Mouse (Mus musculus): Measurements from ENCODE around the gene Fam192a. TPM values are rescaled to one million over a fixed set of nuclear protein-coding genes. Genes with fewer than 3 reads are reported as not detected.

Fam192a gene
- polyA plus RNA-seq, 1 experiment from 2014 or later, result 122 TPM

DNA sequence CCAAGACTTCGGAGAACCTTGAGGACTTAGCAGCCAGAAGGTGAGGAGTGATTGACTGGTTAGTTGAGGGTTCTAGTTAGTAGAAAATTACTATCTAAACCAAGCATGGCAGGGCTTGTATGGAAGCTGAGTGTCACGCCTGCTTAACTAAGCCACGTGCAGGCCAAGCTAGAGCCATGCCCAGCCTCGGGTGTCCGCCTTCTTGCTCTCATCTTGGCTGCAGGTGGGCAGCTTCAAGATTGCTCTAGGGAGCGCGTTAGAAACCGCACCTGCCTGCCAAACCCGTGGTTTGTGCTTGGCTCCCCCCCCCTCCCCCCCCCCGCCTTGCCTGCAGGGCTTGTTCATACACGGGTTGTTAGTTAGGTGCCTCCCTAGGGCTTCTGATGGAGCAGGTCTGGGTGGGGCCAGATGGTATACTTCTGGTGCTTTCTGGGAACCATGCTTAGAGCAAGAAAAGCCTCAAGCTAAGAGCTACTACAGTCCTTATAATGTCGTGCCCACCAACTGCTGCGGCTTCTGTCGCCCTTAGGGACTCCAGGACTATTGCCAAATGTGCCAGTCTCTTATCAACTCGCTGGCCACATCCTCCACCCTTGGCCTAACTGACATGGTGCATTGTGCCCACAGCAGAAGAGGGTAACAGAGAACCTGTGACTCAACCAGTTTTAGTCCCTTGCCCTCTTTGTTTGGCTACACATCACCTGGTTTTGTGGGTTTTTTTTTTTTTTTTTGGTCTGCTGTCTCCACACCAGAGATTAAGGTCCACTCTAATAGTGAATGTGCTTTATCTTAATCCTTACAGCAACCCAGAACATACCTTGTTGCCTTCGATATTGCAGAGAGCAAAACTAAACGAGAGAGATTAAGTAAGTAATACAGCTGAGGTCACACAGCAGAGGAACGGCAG is 60.7 kb downstream of the Fam192a start:
- 0 out of 2 replicates have a peak, but pooled peaks cover 4% of the 10 kb centered on the region for H3K4me1 ChIP-seq
- 0 out of 2 replicates have a peak, but pooled peaks cover 4% of the 10 kb centered on the region for H3K27me3 ChIP-seq
- H3K36me3 ChIP-seq (replicated peaks), result no peaks in the 10 kb centered on the region
- no peak for ATAC-seq (ENCODE audit: low FRiP score)
- H3K9ac ChIP-seq, result no peak overlapping the region
- H3K27ac ChIP-seq, result no peak overlapping the region
- WGBS, result 81% methylated on average over 18 of the region's 18 CpGs
- H3K4me3 ChIP-seq (replicated peaks), result no peak overlapping the region
- H3K9me3 ChIP-seq, result no peaks in the 10 kb centered on the region
- no peak overlapping the region for H3K4me2 ChIP-seq

DNA sequence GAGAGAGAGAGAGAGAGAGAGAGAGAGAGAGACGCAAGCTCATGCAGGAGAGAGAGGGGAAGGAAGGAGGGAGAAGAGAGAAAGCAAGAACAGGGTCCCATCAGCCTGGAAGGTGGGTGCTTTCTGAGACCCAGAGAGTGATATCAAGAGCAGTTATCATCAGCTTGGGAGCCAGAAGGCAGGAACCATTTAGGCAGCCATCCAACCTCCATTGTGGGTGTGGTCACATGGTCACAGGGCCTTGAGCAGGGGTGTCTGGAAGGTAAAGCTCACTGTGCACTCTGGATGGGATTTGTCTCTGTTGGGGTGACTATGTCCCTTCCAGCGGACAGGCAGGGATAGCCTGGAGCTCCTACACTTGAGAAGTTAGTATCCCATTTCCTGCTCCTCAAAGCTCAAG is 61.8 kb downstream of the Fam192a start:
- Histone ChIP-seq H3K9ac (no peak overlapping the region), H3K4me2 (no peak overlapping the region), H3K27ac (no peak overlapping the region), H3K9me3 (no peaks in the 10 kb centered on the region), H3K4me3 (replicated peaks) (no peak overlapping the region), H3K27me3 (peaks cover 4% of the 10 kb centered on the region), H3K4me1 (peaks cover 12% of the 10 kb centered on the region), H3K36me3 (replicated peaks) (no peaks in the 10 kb centered on the region)
- WGBS, result 85% methylated on average over 1 of the region's 2 CpGs
- no peak for ATAC-seq (ENCODE audit: low FRiP score)

- Histone ChIP-seq H3K4me2 (no peak overlapping the region), H3K4me3 (replicated peaks) (no peak overlapping the region), H3K27ac (no peak overlapping the region), H3K9me3 (no peaks in the 10 kb centered on the region), H3K9ac (no peak overlapping the region), H3K36me3 (replicated peaks) (no peaks in the 10 kb centered on the region), H3K27me3 (peaks cover 24% of the 10 kb centered on the region), H3K4me1 (peaks cover 37% of the 10 kb centered on the region)
- ATAC-seq (ENCODE audit: low FRiP score), result no peak
- 91% methylated on average over 2 of the region's 2 CpGs for WGBS
Measured at GRCm38 (mm10) chr8:94537456-94537855, 64.3 kb downstream of the Fam192a start.

GRCm38 (mm10) chr8:94535631-94536030 is 66.2 kb downstream of the Fam192a start:
- Histone ChIP-seq H3K4me2 (no peak overlapping the region), H3K4me1 (peaks cover 44% of the 10 kb centered on the region), H3K27me3 (peaks cover 32% of the 10 kb centered on the region), H3K36me3 (replicated peaks) (no peaks in the 10 kb centered on the region), H3K4me3 (replicated peaks) (no peak overlapping the region), H3K9me3 (no peaks in the 10 kb centered on the region), H3K27ac (0 out of 2 replicates have a peak overlapping the region, but pooled peaks have one; percentile 13), H3K9ac (no peak overlapping the region)
- no peak for ATAC-seq (ENCODE audit: low FRiP score)
- WGBS, result 76% methylated on average over 7 of the region's 7 CpGs

- H3K9ac ChIP-seq, result no peak overlapping the region
- H3K27me3 ChIP-seq, result peaks cover 34% of the 10 kb centered on the region
- no peaks in the 10 kb centered on the region for H3K9me3 ChIP-seq
- no peak for ATAC-seq (ENCODE audit: low FRiP score)
- no peaks in the 10 kb centered on the region for H3K36me3 ChIP-seq (replicated peaks)
- H3K4me3 ChIP-seq (replicated peaks), result no peak overlapping the region
- peak overlapping the region; percentile 4; the same call in 1 of the 2 replicates for H3K4me2 ChIP-seq
- peaks cover 40% of the 10 kb centered on the region for H3K4me1 ChIP-seq
- 56% methylated on average over 4 of the region's 4 CpGs for WGBS
- no peak overlapping the region for H3K27ac ChIP-seq
Measured at GRCm38 (mm10) chr8:94534612-94535011, 67.2 kb downstream of the Fam192a start.

GRCm38 (mm10) chr8:94532873-94533671 is 68.7 kb downstream of the Fam192a start, which contains the start of gene Cpne2:
Gene Cpne2 (plus strand): TSS chr8:94532990.
- Histone ChIP-seq H3K9me3 (no peaks in the 10 kb centered on the region), H3K27ac (peak within 1 kb of the TSS; percentile 61), H3K4me3 (replicated peaks) (peak within 1 kb of the TSS; percentile 71), H3K9ac (peak within 1 kb of the TSS; percentile 80), H3K4me2 (peak within 1 kb of the TSS; percentile 94), H3K36me3 (replicated peaks) (no peaks in the 10 kb centered on the region), H3K4me1 (peaks cover 40% of the 10 kb centered on the region), H3K27me3 (peaks cover 34% of the 10 kb centered on the region)
- under 1% methylated on average over 78 of the region's 81 CpGs for WGBS
- ATAC-seq (ENCODE audit: low FRiP score), result peak; percentile 83

- H3K4me1 ChIP-seq, result peaks cover 40% of the 10 kb centered on the region
- H3K9me3 ChIP-seq, result no peaks in the 10 kb centered on the region
- under 1% methylated on average over 34 of the region's 34 CpGs for WGBS
- peak; percentile 58; the same call in 1 of the 2 replicates for ATAC-seq (ENCODE audit: low FRiP score)
- peak overlapping the region; percentile 71 for H3K4me3 ChIP-seq (replicated peaks)
- no peaks in the 10 kb centered on the region for H3K36me3 ChIP-seq (replicated peaks)
- 0 out of 2 replicates have a peak overlapping the region, but pooled peaks have one; percentile 50 for H3K27ac ChIP-seq
- peaks cover 34% of the 10 kb centered on the region for H3K27me3 ChIP-seq
- H3K4me2 ChIP-seq, result peak overlapping the region; percentile 94
- peak overlapping the region; percentile 80 for H3K9ac ChIP-seq
Measured at GRCm38 (mm10) chr8:94532525-94532872, 69.3 kb downstream of the Fam192a start.

DNA sequence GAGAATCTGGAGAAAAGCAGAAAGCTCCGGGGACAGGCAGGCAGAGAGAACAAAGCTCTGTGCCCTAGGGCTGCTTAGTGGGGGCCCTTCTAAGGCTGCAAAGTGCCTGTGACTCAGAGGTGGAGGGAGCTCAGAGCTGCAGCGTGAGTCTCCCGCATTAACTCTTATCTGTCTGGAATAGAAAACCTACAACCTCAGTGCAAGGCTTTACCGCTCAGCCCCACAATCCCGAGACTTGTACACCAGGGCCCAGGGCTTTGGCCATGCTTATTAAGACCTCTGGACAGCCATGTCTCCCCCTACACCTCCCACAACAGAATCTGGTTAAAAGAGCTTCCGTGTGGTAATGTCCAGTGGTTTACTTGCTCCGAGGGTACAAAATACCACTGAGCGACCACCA is 69.8 kb downstream of the Fam192a start:
- Histone ChIP-seq H3K9ac (peak overlapping the region; percentile 80; the same call in 1 of the 2 replicates), H3K36me3 (replicated peaks) (no peaks in the 10 kb centered on the region), H3K27me3 (peaks cover 30% of the 10 kb centered on the region), H3K4me1 (peaks cover 40% of the 10 kb centered on the region), H3K9me3 (no peaks in the 10 kb centered on the region), H3K4me3 (replicated peaks) (peak overlapping the region; percentile 71), H3K4me2 (peak overlapping the region; percentile 94), H3K27ac (peak overlapping the region; percentile 61)
- 3% methylated on average over 8 of the region's 8 CpGs for WGBS
- no peak for ATAC-seq (ENCODE audit: low FRiP score)

DNA sequence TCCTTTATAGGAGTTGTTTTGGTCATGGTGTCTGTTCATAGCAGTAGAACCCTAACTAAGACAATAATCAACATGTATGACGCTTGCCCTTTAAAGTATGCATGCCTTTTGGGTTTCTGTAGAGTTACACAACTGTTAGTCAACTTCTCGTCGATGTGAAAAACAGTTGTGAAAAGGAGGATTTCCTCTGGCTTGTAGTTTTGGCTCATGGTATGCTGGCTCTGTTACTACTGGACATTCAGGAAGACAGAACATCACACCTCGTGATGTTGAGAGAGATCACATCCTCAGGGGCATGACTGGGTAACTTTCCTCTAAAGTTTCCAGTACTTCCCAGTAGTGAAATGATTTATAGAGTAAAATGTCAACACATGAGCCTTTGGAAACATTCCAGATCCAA is 71.2 kb downstream of the Fam192a start:
- H3K36me3 ChIP-seq (replicated peaks), result no peaks in the 10 kb centered on the region
- ATAC-seq (ENCODE audit: low FRiP score), result no peak
- no peak overlapping the region for H3K9ac ChIP-seq
- no peak overlapping the region for H3K4me3 ChIP-seq (replicated peaks)
- peaks cover 38% of the 10 kb centered on the region for H3K4me1 ChIP-seq
- WGBS, result 94% methylated on average over 4 of the region's 4 CpGs
- no peak overlapping the region for H3K27ac ChIP-seq
- H3K27me3 ChIP-seq, result peaks cover 30% of the 10 kb centered on the region
- no peak overlapping the region for H3K4me2 ChIP-seq
- no peaks in the 10 kb centered on the region for H3K9me3 ChIP-seq

GRCm38 (mm10) chr8:94529875-94530274 is 71.9 kb downstream of the Fam192a start:
- H3K27ac ChIP-seq, result no peak overlapping the region
- H3K9ac ChIP-seq, result no peak overlapping the region
- H3K36me3 ChIP-seq (replicated peaks), result no peaks in the 10 kb centered on the region
- WGBS, result 76% methylated on average over 4 of the region's 4 CpGs
- H3K27me3 ChIP-seq, result peaks cover 28% of the 10 kb centered on the region
- no peak overlapping the region for H3K4me3 ChIP-seq (replicated peaks)
- no peaks in the 10 kb centered on the region for H3K9me3 ChIP-seq
- H3K4me1 ChIP-seq, result peaks cover 30% of the 10 kb centered on the region
- no peak for ATAC-seq (ENCODE audit: low FRiP score)
- H3K4me2 ChIP-seq, result no peak overlapping the region

DNA sequence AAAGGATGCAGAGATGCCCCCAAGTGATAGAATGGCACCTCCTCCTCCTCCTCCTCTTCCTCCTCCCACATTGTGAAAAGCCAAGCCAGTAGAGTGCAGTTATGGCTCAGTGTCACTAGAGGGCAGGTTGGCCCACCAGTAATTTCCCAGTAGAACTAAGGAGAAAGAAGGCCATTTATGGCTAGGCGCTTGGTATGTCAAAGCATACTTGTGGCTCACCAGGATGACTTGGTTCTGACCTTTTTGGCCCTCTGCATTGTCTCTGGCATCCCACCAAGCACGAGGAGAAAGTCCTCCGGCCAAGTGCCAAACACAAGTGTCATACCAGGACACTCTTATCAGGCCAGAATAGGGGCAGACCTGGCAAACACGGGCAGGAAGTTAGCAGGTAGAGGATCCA is 73.6 kb downstream of the Fam192a start:
- 44% methylated on average over 4 of the region's 4 CpGs for WGBS
- peaks cover 14% of the 10 kb centered on the region for H3K4me1 ChIP-seq
- no peak overlapping the region for H3K27ac ChIP-seq
- no peaks in the 10 kb centered on the region for H3K9me3 ChIP-seq
- ATAC-seq (ENCODE audit: low FRiP score), result no peak; the same call in 1 of the 2 replicates
- no peak overlapping the region for H3K4me3 ChIP-seq (replicated peaks)
- no peaks in the 10 kb centered on the region for H3K36me3 ChIP-seq (replicated peaks)
- H3K27me3 ChIP-seq, result peaks cover 12% of the 10 kb centered on the region; the same call in 1 of the 2 replicates
- no peak overlapping the region for H3K4me2 ChIP-seq
- H3K9ac ChIP-seq, result no peak overlapping the region

DNA sequence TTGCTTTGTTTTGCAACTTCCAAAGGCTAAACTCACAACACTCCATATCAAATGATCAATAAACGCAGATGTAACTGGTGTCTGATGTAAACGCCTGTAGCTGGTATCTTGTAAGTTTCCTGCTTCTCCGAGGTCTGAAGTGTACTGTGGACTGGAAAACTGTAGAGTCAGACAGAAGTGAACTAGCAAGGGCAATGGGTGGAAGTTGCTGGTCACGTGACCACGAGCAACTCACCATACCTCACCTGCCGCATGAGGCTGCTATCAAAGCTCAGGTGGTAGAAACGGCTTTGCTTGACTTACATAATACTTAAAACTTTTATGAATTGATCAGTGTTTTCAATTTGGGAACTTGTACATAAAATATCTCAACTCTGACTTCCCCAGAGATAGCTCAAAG is 74.6 kb downstream of the Fam192a start:
- peaks cover 12% of the 10 kb centered on the region; the same call in 1 of the 2 replicates for H3K27me3 ChIP-seq
- ATAC-seq (ENCODE audit: low FRiP score), result no peak
- H3K9me3 ChIP-seq, result no peaks in the 10 kb centered on the region
- H3K4me3 ChIP-seq (replicated peaks), result no peak overlapping the region
- no peak overlapping the region for H3K4me2 ChIP-seq
- peaks cover 4% of the 10 kb centered on the region for H3K4me1 ChIP-seq
- no peak overlapping the region for H3K27ac ChIP-seq
- 87% methylated on average over 7 of the region's 7 CpGs for WGBS
- H3K36me3 ChIP-seq (replicated peaks), result no peaks in the 10 kb centered on the region
- H3K9ac ChIP-seq, result no peak overlapping the region

Data from forebrain, embryonic 12.5 days (tissue).